Mouse (Mus musculus) megakaryocyte, embryonic 14.5 days (primary cell): ENCODE results near the gene Zbed4. TPM values are rescaled to one million over a fixed set of nuclear protein-coding genes. Genes with fewer than 3 reads are reported as not detected.
"Not testable (repeated sequence)": the region's sequence is repeated elsewhere in the genome, so short reads cannot be mapped to it uniquely, and the experiment has no call there.

Experiments
- H3K27me3 ChIP-seq: replicated peaks from 2 replicates; pipeline ENCODE3; 2012; ENCODE audit warnings: inconsistent platforms
- H3K36me3 ChIP-seq: replicated peaks from 2 replicates; pipeline ENCODE3; 2012; ENCODE audit warnings: low read length, inconsistent platforms, mixed read lengths
- H3K4me1 ChIP-seq: 2 replicates; pipeline ENCODE4 v1.6.1; 2012; ENCODE audit warnings: inconsistent platforms
- H3K4me3 ChIP-seq: replicated peaks from 2 replicates; pipeline ENCODE3; 2012; ENCODE audit warnings: moderate library complexity, mild to moderate bottlenecking, inconsistent platforms
- H3K9me3 ChIP-seq: 2 replicates; pipeline ENCODE4 v1.6.1; 2012; ENCODE audit warnings: inconsistent platforms
- FLI1 ChIP-seq: IDR thresholded peaks from 2 replicates; pipeline ENCODE4 v1.6.1; 2012; ENCODE audit warnings: low read length, inconsistent platforms, mixed read lengths
- GATA1 ChIP-seq: IDR thresholded peaks from 3 replicates; pipeline ENCODE4 v1.6.1; 2012; ENCODE audit warnings: mixed read lengths, low read length, inconsistent platforms, borderline replicate concordance
- polyA plus RNA-seq: library from polyadenylated mRNA; stranded (reverse); fragments of >175 nt; gene quantifications from 2 replicates; pipeline ENCODE4 v1.2.3, GENCODE M21; 2012; ENCODE audit warnings: low replicate concordance; ENCODE audit not compliant: insufficient read depth

Gene Zbed4
- polyA plus RNA-seq, 1 experiment = 1.4 TPM

DNA sequence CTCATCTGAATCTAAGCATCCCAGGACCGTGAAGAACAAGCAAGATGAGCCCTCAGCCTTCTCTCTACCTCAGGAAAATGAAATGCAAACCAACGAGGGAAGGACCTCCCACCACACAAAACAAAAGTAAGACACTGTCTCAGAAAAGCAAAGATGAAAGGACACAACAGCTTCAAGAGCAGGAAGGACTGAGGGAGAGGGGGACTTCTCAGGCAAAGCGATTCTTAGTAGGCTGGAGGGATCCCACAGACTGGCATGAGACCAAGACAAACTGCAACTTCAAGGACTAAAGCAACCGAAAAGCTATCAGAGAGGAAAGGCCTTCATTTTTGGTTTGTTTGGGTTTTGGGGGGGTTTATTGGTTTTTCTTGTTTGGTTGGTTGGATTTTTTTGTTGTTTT lies 15.3 kb upstream of the Zbed4 start:
- TF ChIP-seq FLI1 = no peak
- no peak for TF ChIP-seq GATA1
- H3K36me3 ChIP-seq = peaks cover 18% of the 10 kb centered on the region
- no peaks in the 10 kb centered on the region for H3K9me3 ChIP-seq
- H3K4me1 ChIP-seq = peaks cover 37% of the 10 kb centered on the region
- H3K27me3 ChIP-seq = no peaks in the 10 kb centered on the region
- H3K4me3 ChIP-seq = no peak overlapping the region

- Histone ChIP-seq H3K36me3 (peaks cover 9% of the 10 kb centered on the region), H3K27me3 (no peaks in the 10 kb centered on the region), H3K4me1 (peaks cover 21% of the 10 kb centered on the region), H3K4me3 (no peak overlapping the region), H3K9me3 (no peaks in the 10 kb centered on the region)
- no peak for TF ChIP-seq GATA1
- TF ChIP-seq FLI1 = no peak
Observed at GRCm38 (mm10) chr15:88738466-88738865, 13.0 kb upstream of the Zbed4 start.

DNA sequence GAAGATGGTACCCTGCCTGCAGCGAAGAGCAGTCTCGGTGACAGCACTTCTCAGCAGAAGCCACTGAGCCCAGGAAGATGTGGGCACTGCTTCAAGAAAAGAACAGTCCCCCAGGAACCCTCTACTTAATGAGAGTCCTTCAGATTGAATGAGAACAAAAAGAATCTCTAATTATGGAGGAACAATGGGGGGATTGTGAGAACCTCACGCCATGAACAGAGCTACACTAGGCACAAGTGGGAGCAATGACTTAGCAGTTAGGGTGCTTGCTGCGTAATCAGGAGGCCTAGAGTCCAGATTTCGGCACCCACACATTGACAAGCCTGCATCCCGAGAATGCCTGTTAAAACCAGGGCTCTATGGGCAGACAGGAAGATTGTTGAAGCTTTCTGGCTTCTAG lies 10.1 kb upstream of the Zbed4 start:
- TF ChIP-seq FLI1 (no peak), GATA1 (no peak)
- Histone ChIP-seq H3K36me3 (no peaks in the 10 kb centered on the region), H3K4me1 (peaks cover 13% of the 10 kb centered on the region), H3K27me3 (no peaks in the 10 kb centered on the region), H3K9me3 (no peaks in the 10 kb centered on the region), H3K4me3 (no peak overlapping the region)

DNA sequence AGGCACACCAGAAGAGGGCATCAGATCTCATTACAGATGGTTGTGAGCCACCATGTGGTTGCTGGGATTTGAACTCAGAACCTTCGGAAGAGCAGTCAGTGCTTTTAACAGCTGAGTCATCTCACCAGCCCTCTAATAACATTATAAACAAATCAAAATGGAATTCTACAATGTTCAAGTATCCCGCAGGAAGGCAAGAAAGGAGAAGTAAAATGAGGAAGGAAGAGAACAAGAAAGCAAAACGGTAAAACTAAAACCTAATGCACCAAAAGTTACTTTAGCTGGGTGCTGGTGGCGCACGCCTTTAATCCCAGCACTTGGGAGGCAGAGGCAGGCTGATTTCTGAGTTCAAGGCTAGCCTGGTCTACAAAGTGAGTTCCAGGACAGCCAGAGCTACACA lies 8.1 kb upstream of the Zbed4 start:
- peaks cover 15% of the 10 kb centered on the region for H3K4me1 ChIP-seq
- H3K4me3 ChIP-seq, H3K36me3 ChIP-seq, H3K27me3 ChIP-seq, H3K9me3 ChIP-seq: not testable (repeated sequence)

DNA sequence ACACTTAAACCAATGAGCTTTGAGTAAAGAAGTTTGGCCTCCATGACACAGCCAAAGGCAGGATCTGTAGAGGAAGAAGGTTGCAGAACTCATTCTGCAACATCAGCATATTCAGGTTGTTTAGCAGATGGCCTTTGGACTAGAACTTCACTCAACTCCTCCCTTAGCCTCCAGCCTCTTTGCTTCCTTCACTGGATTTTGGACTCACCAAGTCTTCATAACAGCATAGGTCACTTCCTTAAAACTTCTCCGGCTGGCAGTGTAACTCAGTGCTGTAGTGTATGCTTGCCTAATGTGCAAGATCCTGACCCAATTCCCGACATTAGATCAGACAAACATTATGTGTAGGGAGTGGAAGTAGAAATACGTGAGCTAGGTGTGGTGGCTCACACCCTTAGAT lies 6.1 kb upstream of the Zbed4 start:
- H3K9me3 ChIP-seq = no peaks in the 10 kb centered on the region
- no peaks in the 10 kb centered on the region for H3K36me3 ChIP-seq
- H3K27me3 ChIP-seq = no peaks in the 10 kb centered on the region
- peaks cover 23% of the 10 kb centered on the region for H3K4me1 ChIP-seq
- H3K4me3 ChIP-seq = no peak overlapping the region
- TF ChIP-seq FLI1 = no peak
- no peak for TF ChIP-seq GATA1

DNA sequence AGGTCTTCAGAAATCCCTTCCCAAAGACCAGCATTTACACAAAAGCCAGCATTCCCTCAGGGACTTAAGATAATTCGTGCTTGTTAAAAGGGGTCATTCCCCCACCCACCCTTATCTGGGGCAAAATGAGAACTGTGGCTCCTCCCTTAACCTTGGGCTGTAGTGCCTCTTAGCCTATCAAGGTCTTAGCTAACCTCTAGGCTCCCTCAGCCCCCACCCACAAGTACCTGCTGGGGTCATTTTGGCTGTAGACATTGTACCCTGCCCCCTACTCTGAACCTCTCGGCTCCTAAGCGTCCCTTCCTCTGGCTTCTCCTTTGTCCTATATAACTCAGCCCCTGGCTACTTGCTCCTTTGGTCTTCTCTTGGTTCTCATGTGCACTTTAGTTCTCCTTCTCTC lies 5.5 kb upstream of the Zbed4 start:
- H3K36me3 ChIP-seq = no peaks in the 10 kb centered on the region

GRCm38 (mm10) chr15:88749617-88750016 lies 1.8 kb upstream of the Zbed4 start:
- H3K27me3 ChIP-seq, H3K4me3 ChIP-seq, H3K9me3 ChIP-seq, H3K36me3 ChIP-seq: not testable (repeated sequence)
- H3K4me1 ChIP-seq = peaks cover 41% of the 10 kb centered on the region

More for the DNA sequence above, 5.5 kb upstream of the Zbed4 start:
- Histone ChIP-seq H3K4me3 (no peak overlapping the region), H3K4me1 (peaks cover 28% of the 10 kb centered on the region), H3K9me3 (no peaks in the 10 kb centered on the region), H3K27me3 (no peaks in the 10 kb centered on the region)
- TF ChIP-seq GATA1 (no peak), FLI1 (no peak)

GRCm38 (mm10) chr15:88750032-88750431 lies 1.4 kb upstream of the Zbed4 start:
- H3K9me3 ChIP-seq = no peaks in the 10 kb centered on the region
- peaks cover 7% of the 10 kb centered on the region for H3K36me3 ChIP-seq
- H3K27me3 ChIP-seq = no peaks in the 10 kb centered on the region
- TF ChIP-seq FLI1 (no peak), GATA1 (no peak)
- H3K4me3 ChIP-seq = no peak overlapping the region
- H3K4me1 ChIP-seq = peaks cover 45% of the 10 kb centered on the region

DNA sequence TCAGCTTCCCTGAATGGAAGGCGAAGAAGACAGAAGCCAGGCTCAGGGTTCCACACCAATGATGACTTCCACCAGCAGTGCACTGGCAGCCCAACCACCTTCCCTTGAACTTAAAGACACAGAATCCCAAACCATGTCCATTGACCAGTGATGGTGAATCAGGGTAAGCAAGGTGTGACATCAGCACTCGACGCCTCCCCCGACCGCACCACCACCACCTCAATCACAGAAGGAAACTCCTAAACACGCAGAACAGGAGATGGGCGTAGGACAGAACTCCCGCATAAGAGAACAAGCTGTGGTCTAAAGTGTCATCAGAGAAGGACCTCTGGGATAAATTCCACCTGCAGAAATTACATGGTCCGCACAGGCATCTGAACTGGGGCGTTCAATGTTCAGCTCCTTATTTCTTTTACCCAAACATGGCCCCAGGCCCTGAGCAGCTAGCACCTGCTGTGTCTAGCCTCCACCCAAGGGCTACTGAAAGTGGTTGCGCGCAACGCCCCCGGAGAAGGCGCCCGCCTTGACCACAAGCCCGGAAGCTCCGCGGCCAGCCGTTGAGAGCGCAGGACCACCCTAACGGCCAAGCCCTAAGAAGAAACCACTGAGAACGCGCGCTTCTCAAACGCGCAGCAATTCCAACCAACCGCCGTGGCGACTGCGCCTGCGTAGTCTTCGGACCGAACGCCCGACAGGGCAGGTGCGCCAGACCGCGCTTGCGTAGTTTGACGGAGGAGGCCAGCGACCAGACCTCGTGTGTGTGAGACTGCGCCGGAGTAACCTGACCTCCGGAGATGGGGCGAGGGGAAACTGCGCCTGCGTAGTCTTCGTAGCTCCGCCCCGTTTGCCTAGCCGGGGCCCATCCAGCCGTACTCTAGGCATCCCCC lies 540 bp upstream of the Zbed4 start:
- H3K36me3 ChIP-seq = peaks cover 11% of the 10 kb centered on the region
- no peak for TF ChIP-seq GATA1
- no peak for TF ChIP-seq FLI1
- H3K4me1 ChIP-seq = peaks cover 44% of the 10 kb centered on the region
- H3K9me3 ChIP-seq = no peaks in the 10 kb centered on the region
- H3K27me3 ChIP-seq = no peaks in the 10 kb centered on the region
- peak overlapping the region; percentile 93 for H3K4me3 ChIP-seq

DNA sequence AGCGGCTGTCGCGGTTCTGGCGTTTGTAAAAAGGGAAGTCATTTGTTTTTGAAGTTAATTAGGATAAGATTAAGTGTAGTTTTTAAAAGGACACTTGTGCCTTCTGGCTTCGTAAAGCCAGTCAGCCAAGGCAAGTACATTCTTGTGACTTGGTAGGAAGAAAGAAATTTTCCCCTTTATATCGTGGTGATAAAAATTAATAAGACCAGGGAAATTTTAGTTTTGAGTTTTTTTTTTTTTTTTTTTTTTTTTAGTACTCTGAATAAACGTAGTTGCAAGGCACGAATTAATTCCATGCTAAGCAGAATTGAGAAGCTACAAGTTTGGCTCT lies 908 bp downstream of the Zbed4 start:
- Histone ChIP-seq H3K9me3 (no peaks in the 10 kb centered on the region), H3K27me3 (no peaks in the 10 kb centered on the region), H3K4me1 (peaks cover 43% of the 10 kb centered on the region), H3K36me3 (peaks cover 21% of the 10 kb centered on the region), H3K4me3 (peak overlapping the region; percentile 98)
- no peak for TF ChIP-seq GATA1
- TF ChIP-seq FLI1 = no peak

- H3K4me1 ChIP-seq = peaks cover 58% of the 10 kb centered on the region
- no peak for TF ChIP-seq FLI1
- TF ChIP-seq GATA1 = no peak
- no peaks in the 10 kb centered on the region for H3K27me3 ChIP-seq
- H3K36me3 ChIP-seq = peaks cover 45% of the 10 kb centered on the region
- H3K9me3 ChIP-seq = no peaks in the 10 kb centered on the region
- H3K4me3 ChIP-seq = no peak overlapping the region
Observed at GRCm38 (mm10) chr15:88754896-88755295, 3.4 kb downstream of the Zbed4 start.
